In genomic region chr3:95651033-95651373, GRCm38 (mm10) we compare ENCODE assay signal across 1 mouse cellular context.
TF ChIP-seq lines count a peak whose summit lies in the region.

No protein-coding gene starts in this region.

TF ChIP-seq in CH12.LX, 34 proteins besides CTCF, POLR2A, EP300 and RAD21:
- TF ChIP-seq E2F4 (IDR thresholded peaks at IDR 0.05; ENCODE audit: insufficient replicate concordance, low read depth, low read length) = no peak
- no peak; the same call in 1 of the 2 replicates for TF ChIP-seq MAFK (IDR thresholded peaks at IDR 0.05; ENCODE audit: insufficient replicate concordance, low read length)
- peak; percentile 57 for TF ChIP-seq USF2 (conservative IDR thresholded peaks at IDR 0.05; ENCODE audit: low read depth, low read length)
- TF ChIP-seq MEF2A (IDR thresholded peaks at IDR 0.05; ENCODE audit: borderline replicate concordance, low read depth, low read length) = no peak
- TF ChIP-seq ZC3H11A (IDR thresholded peaks at IDR 0.05; ENCODE audit: low read depth, low read length) = no peak
- TF ChIP-seq TBP (conservative IDR thresholded peaks at IDR 0.05; ENCODE audit: low read depth, low read length) = no peak
- no peak for TF ChIP-seq ETS1 (conservative IDR thresholded peaks at IDR 0.05; ENCODE audit: low read depth, low read length)
- no peak; the same call in 1 of the 2 replicates for TF ChIP-seq SIN3A (IDR thresholded peaks at IDR 0.05; ENCODE audit: low read length)
- no peak for TF ChIP-seq CHD1 (IDR thresholded peaks at IDR 0.05; ENCODE audit: low read depth, low read length)
- no peak for TF ChIP-seq IRF4 (IDR thresholded peaks at IDR 0.05; ENCODE audit: low read depth, low read length)
- no peak for TF ChIP-seq JUN (IDR thresholded peaks at IDR 0.05; ENCODE audit: insufficient read depth, low read depth, low read length)
- peak; percentile 59 for TF ChIP-seq USF1 (IDR thresholded peaks at IDR 0.05; ENCODE audit: low read depth, low read length)
- TF ChIP-seq ZNF384 (IDR thresholded peaks at IDR 0.05; ENCODE audit: low read depth, low read length) = no peak
- TF ChIP-seq GABPA (IDR thresholded peaks at IDR 0.05; ENCODE audit: insufficient replicate concordance, low read depth, low read length) = no peak
- no peak for TF ChIP-seq CHD2 (IDR thresholded peaks at IDR 0.05; ENCODE audit: low read length)
- no peak for TF ChIP-seq TCF12 (IDR thresholded peaks at IDR 0.05; ENCODE audit: low read depth, low read length)
- 0 out of 2 replicates have a peak, but pooled peaks have one; percentile 9 for TF ChIP-seq ZMIZ1 (IDR thresholded peaks at IDR 0.05; ENCODE audit: low read depth, low read length)
- TF ChIP-seq BHLHE40 (IDR thresholded peaks at IDR 0.05; ENCODE audit: low read depth, low read length) = no peak
- 0 out of 2 replicates have a peak, but pooled peaks have one; percentile 3 for TF ChIP-seq MAX (IDR thresholded peaks at IDR 0.05; ENCODE audit: low read length)
- TF ChIP-seq SMC3 (IDR thresholded peaks at IDR 0.05; ENCODE audit: low read depth, low read length) = no peak
- 0 out of 2 replicates have a peak, but pooled peaks have one; percentile 9 for TF ChIP-seq KAT2A (IDR thresholded peaks at IDR 0.05; ENCODE audit: insufficient replicate concordance, low read length)
- TF ChIP-seq MXI1 (IDR thresholded peaks at IDR 0.05; ENCODE audit: low read depth, low read length) = no peak
- no peak for TF ChIP-seq UBTF (IDR thresholded peaks at IDR 0.05; ENCODE audit: low read depth, low read length)
TF ChIP-seq in CH12.LX: peak in this region for 5.
